Mouse (Mus musculus) layer of hippocampus, adult 9-11 months (tissue): Measurements from ENCODE around the gene Cables2.
"Not testable (repeated sequence)": the region's sequence is repeated elsewhere in the genome, so short reads cannot be mapped to it uniquely, and the experiment has no call there.

ENCODE experiments used
- DNase-seq: peaks from one replicate; pipeline ENCODE4 v3.0.0; 2022

The Cables2 gene

DNA sequence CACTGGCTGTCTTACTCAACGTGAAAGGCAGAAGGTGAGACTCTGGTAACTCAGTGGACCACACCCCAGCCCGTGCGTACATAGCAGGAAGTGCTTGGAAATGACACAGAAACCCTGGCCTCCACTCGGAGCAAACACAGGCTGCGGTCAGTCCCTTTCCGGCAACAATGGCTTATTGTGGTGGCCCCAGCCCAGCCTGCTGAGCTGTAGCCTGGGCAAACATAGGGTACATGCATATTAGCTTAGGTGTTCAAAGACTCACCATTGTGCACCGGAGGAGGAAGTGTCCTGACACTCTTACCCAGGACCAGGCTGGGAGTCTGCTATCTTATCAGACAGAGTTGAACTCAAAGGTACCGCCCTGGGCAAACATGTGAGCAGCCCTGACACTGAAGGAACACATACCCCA lies 3.6 kb upstream of the Cables2 start:
- DNase-seq: no peak

DNA sequence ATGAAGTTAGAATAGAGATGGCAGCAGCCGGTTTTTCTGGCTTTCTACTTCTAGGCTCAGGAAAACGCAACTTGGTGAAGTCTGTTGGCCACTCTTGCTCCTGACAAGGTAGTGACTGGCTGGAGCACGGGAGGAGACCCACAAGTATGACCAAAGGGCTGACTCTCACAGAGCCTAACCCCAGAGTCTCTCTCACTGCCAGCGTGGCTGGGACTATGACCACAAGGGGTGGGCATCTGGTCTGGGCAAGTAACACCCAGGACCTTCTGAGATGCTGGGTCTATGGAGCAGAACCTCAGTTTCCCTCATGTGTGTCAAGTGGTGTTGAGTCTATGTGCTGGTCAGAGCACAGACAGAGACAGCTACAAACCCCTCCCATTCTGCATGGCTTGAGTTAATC lies 3.1 kb upstream of the Cables2 start:
- DNase-seq: no peak

DNA sequence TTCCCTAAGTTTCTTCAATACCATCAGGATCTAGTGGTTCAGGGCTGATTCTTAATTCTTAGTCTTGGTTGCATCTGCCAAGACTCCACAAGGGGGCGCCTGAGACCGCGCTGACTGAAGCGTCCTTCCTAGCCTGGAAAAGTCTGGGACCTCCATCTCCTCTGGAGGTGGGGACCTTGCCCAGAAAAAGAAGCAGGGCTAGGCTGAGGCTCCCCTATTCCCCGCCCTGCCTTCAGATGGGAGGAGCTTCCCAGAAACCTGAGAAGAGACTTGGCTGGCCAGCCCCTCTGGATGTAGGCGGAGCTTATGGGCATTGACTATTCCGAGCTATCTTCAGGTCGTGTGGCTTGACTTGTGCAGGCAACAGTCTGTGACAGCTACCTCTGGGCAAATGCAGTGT lies 2.5 kb upstream of the Cables2 start:
- DNase-seq: peak; percentile 64

DNA sequence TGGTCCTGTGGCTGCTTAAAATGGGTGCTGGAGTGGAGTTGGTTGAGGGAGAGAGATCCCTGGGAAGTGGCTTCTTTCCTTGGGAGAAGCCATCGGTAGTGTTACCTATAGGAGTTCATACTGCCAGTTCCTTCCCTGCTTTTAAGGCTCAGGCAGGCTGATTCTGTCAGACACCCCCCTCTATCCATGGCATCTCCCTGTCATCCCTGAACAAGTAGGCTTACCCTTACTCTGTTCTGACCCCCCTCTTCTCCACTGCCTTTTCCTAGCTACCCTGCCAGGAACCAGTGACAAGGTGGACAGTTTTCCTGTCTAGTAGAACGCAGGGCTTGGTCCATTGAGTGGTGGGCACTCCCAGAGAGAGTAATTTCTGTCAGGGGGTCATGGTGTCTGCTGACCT lies 1.2 kb upstream of the Cables2 start:
- DNase-seq: no peak

DNA sequence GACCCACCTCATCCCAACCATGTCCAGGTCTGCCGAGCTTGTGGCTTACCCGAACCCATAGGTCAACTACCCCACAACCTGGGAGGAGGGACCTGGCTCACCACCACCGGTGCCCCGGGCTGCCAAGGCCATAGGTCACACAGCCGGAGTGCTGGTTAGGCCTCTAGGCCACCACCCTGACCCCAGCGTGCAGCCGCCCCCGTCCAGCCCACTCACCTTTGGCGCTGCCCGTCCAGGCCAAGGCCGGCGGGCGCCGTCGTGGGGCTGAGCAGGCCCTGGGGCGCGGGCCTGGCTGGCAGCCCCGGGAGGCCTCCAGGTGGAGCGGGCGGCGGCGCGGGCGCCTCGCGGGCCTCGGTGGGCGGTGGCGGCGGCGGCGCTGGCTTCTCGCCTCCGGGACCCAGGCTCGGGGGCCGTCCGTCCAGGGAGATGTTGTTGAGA lies 393 bp downstream of the Cables2 start:
- peak; percentile 49 for DNase-seq

DNA sequence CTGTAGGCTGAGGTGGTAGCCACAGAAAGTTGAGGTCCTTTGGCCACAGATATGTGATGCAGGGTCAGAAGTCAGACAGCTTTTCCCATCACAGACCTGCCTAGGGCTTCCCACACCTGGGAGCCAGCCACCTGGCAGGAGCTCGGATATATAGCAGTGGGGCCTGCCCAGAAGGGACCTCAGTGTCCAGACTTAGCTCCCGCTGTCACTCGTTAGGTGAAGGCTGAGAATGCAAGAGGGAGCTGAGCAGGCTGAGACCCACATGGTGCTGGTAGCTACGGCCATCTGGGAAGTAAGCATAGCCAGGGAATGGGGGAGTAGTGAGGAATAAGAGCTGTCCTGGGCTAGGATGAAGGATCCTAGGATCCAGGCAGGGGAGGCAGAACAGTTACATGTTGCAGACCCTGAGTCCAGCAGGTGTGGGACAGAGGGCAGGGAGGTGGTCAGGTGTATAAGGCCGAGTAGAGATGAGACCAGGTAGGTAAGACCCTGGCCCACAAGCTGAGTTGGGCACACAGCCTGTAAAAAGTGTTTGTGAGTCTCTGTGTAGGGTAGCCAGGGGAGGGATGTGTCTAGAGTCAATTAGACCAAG lies 1.4 kb downstream of the Cables2 start:
- no peak for DNase-seq

DNA sequence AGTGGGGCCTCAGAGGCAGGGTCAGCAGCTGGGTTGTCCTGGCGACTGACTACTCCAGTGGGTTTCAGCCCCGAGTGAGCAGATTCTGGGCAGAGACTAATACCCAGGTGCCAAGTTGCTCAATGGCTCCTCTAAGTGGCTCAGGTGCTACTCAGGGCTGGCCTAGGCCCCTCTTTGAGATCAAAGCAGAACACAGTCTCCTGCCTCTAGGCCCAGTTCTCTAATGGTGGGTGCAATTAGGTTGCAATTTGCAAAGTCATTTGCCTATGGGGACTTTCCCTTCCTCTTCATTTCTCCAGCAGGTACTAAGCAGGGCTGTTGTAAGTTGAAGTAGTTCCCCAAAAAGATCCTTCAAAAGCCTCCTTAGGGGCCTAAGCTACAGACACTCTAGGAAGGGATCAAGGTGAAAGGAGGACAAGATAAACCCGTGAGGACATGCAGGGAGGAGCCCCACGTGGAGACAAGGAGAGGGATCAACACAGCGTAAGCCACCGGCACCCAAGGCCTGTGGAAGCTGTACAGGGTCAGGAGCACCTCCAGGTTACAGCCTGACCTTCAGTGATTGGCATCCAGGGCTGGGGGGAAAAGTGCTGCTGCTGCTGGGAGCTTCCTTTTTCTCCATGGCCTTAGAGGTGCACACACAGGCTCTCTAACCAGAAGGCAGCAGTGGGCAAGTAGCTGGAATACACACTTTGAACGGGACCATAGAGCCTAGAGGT lies 2.6 kb downstream of the Cables2 start:
- DNase-seq: no peak

DNA sequence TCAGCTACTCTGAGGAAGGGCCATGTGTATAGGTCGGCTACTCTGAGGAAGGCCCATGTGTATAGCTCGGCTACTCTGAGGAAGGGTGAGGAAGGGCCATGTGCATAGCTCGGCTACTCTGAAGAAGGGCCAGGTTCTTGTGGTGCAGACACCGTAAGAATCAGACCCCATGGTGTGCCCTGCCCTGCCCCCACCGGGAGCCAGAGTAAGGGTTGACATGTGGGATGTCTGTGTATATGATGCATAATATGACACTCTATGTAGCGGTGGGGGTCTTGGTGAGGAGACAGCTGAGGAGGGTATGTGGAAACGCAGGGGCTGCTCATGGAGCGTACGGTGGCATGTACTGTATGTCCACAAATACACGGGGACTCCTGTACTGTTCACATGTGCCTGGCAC lies 4.0 kb downstream of the Cables2 start:
- DNase-seq: no peak

DNA sequence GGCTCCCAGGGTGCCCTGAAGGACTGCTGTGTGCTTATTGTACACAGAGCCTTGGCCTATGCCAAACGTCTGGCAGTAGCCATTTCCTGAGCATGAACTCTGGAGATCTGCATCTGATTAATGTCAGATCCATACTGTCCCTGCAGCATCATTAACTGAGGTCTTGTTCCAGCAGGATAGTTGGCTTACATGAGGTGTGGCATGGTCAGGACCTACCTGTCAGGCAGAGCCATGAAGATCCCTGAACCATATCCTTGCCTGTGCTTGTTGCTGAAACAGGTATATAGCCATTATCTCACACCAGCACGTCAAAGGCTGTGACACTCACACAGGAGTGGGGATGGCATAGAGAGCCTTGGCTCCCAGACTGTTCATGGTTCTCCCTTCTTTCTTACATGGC lies 5.3 kb downstream of the Cables2 start:
- no peak for DNase-seq

DNA sequence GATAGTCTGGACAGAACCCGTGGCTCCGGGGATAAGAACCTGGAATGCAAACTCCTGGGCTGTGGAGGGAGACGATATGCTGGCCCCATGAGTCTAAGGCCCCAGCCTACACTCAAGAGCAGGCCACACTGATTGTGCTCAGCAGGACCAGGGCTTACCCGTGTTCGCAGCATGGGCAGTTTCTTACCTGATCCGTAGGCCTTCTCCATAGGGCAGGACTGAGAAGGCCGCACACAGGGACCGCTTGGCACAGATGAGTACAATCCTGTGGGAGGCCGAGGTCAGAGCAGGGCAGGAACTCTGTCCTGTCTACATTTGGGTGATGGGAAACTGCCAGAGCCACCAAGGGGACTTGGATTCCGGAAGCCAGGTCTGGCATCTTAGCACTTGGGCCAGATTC lies 10.4 kb downstream of the Cables2 start:
- no peak for DNase-seq

DNA sequence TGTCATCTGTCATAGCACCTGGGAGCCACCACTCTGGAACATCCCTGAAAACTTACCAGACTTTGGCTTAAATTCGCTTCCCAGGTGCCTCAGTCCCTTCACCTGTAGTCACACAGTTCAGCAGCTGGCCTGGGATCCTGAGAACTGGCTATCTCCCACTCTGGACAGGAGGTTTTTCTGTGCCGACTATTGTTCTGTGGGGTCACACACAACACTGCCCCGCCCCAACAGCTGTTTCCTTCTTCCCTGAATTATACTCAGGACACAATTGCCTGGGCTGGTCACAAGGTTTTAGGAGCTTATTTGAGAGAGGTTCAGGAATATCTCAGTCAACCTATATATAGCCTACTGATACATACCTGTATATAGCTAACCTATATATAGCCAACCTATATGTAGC lies 10.9 kb downstream of the Cables2 start:
- DNase-seq: no peak

DNA sequence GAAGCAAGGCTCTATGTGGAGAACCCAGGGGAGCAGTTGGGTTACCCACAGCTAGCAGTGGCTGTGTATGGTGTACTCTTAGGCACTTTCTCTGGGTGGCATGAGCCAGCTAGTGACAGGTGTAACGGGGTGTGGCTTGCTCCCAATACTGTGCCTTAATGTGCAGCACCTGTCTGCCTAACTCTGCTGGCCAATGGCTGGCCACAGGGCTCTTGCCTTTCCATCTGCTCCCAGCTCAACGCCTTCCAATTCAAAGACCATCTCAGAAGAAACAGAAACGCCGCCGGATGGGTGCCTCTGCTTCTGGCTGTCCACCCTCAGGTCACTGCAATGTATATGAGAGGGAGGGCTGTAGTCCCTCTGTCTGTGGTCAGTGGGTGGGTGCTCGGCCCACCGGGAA lies 11.4 kb downstream of the Cables2 start:
- no peak for DNase-seq

DNA sequence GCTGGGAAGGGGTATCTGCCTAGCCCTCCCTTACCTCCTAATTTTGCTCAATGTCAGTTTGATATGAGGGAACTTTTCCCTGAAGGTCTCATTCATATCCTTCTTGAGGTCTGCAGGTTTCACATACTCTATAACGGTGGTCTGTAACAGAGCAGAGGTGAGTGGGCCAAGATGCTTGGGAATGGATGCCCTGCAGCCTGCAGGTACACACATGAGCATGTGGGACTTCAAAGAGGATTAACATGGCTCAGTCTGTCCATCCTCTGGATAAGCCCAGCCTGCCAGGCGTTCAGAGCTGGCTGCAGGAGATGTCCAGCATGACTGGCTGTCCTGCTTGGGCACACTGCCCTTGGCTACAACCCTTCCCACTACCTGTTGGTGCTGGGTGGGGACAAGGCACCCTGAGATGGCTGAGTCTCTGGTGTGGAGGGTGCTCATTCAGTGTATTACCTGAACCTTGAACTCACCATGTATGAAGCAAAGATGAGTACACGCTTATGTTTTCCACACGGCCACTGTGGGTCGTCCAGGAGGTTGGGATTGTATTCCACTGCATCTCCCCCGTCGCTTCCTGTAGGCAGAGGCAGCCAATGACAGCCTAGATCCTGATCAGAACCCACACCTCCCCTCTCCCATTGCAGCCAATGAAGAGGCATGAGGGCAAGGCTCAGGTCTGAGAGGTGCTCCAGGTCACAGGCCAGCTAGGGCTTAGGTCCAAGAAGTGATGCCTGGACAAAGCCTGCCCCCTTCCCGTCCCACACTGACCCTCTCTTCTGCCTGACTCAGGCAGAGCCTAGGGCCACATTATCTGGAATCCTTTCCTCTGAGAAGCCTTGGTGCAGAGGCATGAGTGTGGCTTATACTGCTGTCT lies 12.5 kb downstream of the Cables2 start:
- no peak for DNase-seq

DNA sequence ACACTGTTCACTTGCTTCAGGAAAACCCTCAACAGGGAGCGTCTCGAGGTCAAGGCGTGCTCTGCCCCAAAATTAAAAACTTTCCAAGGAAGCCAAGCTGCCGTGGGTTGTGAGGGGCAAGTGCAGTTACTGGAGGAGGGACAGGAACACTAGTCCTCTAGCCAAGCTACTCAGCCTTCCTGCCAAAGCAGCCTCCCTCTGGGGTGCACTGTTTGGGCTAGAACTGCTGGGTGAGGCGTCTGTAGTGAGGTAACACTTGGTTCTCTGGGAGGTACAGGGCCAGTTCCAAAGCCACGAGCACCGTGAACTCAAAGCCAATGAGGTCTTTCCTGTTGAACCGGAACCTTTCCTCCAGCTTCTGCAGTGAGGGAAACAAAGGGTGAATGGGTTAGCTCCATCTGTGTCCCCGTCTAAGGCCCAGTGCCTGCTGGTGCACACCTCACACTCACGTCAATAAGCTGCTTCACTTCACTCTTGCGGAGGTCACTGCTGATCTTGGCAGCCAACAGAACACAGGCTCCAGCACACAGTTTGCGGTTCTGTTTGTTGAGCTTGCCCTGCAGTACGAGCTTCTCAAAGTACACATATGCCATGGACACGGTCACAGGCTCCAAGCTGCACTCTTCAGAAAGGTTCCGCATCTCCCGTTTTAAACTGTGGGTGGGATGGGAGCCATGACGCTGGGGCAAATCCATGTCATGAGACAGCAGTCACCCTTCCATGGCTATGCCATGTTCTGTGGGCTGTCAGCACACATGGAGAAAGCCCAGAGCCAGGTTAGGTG lies 13.3 kb downstream of the Cables2 start:
- DNase-seq: not testable (repeated sequence)

DNA sequence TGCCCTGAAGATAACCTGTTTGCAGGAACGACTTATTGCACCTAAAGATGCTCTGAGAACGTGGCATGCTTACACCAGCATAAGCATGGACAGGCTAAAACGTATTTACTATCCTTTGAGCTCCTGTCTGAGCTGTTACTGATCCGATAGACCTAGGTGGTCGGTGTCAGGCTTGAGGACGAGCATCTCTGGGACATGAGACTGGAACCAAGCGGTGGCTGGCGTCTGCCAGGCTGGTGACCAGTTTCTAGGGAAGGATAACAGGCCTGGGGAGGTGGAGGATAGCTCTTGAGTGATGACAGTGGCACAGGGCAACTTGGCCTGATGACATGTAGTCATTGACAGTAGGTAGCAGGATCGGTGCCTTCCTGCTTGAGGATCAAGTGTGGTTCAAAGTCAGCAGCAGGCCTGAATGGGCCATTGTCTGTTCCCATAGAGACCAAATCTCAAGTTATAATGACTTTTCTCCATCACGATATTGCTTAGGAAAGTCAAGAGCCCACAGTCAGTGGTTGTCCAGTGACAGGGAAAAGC lies 14.3 kb downstream of the Cables2 start:
- DNase-seq: not testable (repeated sequence)

DNA sequence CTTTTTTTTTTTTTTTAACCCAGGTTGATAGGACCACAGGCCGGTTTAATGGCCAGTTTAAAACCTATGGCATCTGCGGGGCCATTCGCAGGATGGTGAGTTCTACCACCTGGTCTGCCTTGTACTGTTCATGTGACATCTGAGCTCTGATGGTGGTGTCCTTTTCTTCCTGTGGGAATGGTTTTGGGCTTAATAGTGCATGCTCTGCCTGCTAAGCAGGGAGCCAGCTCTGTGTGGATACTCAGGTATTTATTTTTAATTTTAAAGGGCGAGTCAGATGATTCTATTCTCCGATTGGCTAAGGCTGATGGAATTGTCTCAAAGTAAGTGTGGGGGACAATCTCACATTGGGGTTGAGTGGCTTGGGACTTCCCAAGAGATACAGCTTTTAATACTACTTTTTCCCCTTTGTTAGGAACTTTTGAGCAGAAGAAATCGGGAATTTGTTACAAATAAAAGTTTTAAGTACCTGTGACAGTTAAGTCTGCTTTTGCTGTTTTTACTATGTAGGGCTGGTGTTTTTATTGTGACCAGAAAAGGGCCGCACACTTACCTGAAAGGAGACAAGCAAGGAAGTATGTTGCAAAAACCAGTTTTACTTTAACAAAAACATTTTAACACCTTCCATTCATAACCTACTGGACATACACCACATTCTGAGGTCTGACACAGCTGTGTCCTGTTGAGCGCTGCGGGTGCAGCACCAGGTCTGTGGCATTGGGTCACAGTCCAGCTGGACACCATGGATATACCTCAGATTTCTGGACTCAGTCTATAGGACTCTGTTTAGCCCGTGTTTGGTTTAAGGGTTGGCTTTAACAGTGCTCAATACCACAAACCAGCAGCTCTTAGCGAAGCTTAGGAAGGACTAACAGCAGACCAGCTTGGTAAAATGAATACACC lies 15.1 kb downstream of the Cables2 start:
- DNase-seq: no peak

DNA sequence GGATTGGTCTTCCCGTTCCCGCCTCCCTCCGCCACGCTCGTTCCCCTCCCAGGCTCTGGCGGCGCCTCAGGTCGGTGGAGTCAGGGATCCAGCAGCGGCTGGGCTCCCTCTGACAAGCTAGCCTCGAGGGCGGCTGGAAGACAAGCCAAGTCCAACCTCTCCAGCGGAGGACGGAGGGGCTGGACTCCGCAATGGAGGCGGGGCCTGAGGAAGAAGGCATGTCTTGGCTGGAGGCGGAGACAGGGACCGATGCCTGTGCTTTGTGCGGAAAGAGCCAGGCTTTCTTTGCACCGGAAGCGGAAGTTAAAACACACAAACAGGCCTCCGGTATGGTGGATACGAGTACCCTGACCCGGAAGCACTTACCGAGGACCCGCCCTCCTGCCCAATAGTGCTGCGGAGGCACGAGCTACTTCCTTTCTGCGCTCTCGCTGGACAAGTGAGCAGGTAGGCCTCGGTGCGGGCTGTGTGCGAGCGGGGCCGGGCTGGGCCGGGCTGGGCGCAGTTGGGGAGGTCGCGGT lies 16.2 kb downstream of the Cables2 start, which contains the start of gene Rps21:
Gene Rps21, plus strand, starts transcription at position 377 of the 521 bp plus-strand sequence.
- peak; percentile 99 for DNase-seq

DNA sequence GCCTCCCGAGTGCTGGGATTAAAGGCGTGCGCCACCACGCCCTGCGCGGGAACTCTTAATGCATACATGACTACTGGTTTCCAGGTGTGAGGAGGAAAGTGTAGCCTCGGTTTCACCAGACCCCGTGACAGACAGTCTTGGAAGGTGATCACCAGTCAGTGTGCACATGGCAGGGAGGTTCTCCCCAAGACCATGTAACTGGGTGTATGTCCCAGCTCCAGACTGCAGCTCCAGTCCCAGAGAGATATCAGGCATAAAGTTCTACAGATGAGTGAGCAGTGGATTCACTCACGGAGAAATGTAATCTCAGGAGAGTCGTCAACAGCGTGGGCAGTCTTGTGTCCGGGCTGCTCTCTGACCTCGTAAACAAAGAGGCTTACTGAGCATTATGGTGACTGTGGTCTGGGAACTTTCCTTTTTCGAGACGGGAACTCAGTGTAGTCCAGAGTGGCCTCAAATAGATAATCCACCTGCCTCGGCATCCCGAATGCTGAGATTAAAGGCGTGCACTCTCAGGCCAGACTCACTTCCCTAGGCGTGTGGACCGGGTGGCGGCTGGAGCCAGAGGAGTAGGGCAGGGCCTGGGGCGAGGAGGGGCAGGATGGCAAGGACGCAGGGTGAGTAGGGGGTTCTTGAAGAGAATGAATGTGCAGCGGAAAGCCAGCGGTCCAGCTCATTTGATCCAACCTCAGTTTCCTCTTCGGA lies 16.8 kb downstream of the Cables2 start:
- no peak for DNase-seq

DNA sequence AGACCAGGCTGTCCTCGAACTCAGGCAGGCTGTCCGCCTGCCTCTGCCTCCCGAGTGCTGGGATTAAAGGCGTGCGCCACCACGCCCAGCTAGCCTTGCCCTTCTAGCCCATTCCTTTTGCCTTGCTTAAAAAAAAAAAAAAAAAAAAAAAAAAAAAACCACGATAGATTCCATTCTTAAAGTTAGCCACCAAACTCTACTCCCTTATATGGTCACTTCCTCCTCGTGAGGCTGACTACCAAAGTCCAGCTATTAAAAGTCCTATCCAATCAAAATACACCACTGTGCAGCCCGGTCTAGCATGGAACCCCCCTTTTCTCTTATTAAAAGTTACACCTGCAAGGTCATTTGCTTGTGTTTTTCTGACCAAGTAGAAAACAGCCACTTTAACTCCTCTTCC lies 17.6 kb downstream of the Cables2 start:
- no peak for DNase-seq

DNA sequence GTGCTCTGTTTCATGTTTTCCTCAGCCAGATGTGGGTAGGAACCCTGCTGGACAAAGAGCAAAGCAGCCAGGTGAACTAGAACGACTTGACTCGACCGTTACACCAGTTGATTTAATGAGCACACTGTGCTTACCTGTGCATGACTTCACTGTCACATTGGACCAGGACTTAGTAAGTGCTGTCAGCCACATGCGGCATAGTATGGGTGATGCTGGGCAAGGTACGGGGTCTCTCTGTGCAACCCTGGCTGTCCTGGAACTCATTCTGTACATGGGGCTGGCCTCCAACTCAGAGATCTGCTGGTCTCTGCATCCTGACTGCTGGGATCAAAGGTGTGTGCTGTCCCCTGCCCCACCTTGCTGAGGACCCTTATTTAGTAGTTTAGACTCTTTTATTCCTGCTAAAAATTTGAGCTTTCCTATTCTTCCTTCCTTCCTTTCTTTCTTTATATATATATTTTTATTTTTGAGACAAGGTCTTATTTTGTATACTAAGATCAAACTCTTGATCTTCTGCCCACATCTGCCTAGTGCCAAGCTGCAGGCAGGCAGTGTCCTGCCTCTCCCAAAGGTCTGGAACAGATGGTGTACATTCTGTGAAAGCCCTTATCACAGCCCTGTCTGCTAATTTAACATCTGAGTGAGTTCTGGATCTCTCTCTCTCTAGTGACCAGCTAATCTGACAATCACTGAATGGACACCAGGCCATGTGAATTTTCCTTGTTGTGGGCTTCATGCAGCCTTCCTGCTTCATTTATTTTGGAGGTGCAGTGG lies 18.7 kb downstream of the Cables2 start:
- DNase-seq: no peak
